Mouse (Mus musculus) testis, postnatal 10 days (tissue): ENCODE data around the gene Glo1.
A peak's percentile ranks its signal among the peaks of the same experiment; 100 is the strongest.
"Not testable (repeated sequence)": the region's sequence is repeated elsewhere in the genome, so short reads cannot be mapped to it uniquely, and the experiment has no call there.

Source experiments
- DNase-seq: peaks from one replicate; pipeline ENCODE4 v3.0.0; 2021; ENCODE audit warnings: low spot score

The Glo1 gene

DNA sequence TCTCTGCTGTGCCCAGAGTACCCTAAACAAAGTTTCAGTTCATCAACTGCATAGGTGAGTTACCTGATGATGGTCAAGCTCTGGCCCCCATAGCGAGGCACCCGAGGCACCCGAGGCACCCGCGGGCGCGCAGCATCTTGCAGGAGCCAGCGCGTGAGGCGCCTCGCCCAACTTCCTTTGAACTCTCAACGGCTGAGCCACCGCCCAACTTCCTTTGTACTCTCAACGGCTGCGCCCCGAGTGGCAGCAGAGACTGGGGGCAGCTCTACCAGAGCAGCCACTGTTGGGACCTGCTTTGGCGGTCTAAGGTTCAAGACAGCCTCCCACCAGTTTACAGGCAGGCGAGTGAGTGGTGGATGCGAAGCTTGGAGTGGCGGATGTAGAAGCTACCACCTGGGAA is at the start of gene Glo1:
Gene Glo1 (minus strand): TSS at position 153 of the 400 bp plus-strand sequence.
- DNase-seq = not testable (repeated sequence)

DNA sequence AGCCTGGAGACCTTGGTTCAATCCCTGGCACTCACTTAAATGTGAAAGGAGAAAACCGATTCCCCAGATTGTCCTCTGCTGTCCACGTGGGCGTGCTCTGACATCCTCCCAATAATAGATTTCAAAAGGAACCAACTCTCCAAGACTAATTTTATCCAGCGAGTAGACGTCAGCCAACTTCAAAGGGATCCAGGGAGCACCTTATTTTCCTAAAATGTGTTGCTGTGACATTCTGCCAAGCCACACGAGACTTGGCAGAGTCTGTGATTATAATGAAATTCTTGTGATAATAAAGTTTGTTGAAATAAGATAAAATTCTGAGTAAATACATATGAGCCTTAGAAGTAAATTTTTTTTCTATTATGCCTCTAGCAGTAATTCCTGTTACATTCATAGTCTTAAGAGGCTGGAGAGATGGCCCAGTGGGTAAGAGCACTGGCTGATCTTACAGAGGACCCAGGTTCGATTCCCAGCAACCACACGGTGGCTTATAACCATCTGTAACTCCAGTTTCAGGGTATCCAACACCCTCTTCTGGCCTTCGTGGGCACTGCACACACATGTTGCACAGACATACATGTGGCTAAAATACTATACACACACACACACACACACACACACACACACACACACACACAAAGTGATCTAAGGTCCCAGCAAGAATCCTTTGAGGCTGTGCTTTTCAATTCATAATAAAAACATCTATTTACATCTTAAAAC is 48.5 kb upstream of the Glo1 start:
- DNase-seq = no peak

DNA sequence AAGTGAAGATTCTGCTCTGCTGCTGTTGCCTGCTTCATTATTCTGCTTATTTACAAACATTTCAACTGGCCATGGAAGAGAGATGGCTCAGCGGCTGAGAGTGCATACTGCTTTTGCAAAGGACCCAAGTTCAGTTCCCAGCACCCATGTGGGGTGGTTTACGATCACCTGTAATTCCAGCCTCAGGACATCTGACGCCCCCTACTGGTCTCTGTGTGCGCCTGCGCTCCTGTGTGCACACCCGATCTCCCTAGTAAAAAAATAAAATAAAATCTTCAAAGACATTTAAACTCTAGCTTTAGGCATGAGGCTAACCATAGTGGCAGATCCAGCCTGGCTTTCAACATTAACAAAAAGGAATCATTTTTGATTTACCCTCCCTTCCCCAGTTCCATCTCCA is 46.4 kb upstream of the Glo1 start:
- no peak for DNase-seq

DNA sequence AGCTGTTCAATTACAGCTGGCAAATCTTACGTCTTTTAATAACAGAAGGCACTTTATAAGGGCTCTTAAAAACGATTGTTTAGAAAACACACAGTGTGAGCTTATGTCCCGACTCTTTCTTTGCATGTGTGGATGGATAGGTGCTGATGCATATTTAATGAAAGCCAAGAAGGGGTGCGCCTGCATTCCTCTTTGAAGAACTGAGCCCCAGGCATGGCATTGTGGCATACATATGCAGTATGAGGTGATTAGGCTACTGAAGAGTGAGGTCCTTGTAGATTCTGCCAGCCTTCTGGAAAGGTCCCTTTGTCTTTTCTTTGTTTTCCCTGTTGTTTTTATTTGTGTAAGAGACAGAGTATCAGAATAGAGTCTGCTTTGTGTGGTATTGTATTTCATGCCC is 45.9 kb upstream of the Glo1 start:
- no peak for DNase-seq

DNA sequence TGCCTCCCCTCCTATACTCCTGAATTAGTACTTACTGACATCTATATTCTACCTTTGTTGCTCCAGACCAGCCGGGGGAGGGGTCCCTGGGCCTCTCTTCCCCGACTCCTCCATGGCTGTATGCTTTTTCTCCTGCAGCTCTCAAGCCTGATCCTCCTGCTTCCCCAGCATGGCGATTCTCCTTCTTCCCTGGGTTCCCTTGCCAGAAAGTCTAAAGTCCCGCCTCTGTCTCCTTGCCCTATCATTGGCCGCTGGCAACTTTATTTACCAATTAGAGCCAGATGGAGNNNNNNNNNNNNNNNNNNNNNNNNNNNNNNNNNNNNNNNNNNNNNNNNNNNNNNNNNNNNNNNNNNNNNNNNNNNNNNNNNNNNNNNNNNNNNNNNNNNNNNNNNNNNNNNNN is 38.2 kb upstream of the Glo1 start:
- no peak for DNase-seq

DNA sequence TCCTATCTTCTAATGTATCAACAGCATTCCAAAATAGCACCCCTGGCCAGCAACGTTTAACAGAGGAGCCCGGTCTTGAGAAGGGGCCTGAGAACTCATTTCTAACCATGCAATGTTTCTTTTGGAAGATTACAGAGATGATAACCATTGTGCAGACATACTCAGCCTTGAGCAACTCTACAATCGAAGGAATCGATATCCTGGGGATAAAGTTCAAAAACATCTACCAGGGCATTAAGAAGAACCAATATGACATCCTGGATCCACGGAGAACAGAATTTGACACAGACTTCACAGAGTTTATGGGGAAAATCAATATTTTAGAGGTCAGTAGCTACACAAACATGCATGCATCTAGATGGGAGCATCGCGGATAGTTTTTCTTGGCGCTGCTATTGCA is 36.5 kb upstream of the Glo1 start:
- no peak for DNase-seq

DNA sequence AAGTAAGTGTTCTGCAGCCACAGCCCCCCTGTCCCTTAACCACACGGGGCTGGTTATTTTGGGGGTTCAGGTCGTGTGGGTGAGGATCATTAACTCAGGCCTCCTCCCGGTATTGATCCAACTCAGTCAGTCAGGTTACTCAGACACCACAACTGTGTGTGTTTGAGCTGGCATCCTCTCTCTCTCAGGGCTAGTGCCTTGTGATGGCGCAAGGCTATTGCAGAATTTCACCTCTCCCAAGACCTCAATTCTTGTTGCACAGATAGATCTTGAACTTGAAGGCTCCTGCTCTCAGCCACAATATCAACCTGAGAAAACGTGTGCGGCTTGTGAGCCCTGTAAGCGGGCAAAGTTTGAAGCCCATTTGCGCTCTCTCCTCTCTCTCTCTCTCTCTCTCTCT is 35.5 kb upstream of the Glo1 start:
- DNase-seq = no peak

DNA sequence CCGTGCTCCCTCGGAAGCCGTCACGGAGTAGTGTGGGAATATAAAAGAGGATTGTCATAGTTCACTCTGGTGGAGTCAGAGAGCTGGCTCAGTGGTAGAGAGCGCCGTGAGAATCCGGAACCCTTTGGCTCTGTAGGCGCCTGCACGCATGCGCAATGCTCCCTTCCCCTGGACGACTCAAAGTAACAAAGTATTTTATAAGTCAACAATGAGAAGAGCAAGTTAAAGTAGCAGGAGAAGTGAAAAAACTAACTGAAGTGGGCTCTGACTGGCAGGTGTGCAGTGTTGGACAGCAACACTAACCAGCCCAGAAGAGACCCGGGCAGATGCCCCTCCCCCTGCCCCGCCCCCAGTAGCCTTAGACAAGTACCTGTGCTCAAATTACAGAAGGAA is 31.5 kb upstream of the Glo1 start:
- peak; percentile 83 for DNase-seq

DNA sequence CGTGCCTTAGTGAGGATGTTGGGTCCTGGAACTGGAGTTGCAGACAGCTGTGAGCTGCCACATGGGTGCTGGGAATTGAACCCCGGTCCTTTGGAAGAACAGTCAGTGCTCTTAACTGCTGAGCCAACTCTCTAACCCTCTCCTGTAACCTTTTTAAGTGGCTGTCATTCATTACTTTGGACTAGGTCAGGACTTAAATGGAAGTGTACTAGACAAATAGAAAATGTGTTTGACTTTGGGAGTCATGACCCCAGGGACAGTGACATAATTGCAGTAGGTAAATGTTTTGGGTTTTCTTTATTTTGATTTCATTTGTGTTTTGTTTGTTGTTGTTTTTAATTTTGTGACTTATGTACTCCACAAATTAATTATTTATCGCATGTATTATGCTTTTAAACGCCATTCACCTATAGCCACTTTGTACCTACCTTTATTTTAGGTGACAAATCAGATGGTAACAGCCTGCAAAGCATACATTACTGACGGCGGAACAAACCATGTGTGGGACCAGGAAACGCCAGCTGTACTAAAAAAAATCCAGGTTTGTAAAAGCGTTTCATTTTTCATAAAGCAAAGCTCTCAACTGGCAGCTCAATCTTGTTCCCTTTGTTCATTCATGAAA is 31.0 kb upstream of the Glo1 start:
- DNase-seq = no peak

DNA sequence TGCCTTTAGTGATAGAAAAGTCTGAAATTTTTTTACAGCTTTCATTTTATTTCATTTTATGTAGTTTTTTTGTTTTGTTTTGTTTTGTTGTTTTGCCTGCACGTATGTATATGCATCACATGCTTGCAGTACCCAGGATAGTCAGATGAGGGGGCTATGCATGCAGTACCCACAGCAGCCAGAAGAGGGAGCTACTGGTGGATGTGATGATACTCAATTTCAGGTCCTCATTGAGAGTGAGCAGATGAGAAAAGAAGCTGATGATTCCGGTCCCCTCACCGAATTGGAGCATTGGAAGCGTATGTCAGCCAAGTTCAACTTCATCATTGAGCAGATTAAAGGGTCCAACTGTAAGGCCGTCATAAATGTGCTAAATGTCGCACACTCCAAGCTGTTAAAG is 26.3 kb upstream of the Glo1 start:
- peak; percentile 65 for DNase-seq

DNA sequence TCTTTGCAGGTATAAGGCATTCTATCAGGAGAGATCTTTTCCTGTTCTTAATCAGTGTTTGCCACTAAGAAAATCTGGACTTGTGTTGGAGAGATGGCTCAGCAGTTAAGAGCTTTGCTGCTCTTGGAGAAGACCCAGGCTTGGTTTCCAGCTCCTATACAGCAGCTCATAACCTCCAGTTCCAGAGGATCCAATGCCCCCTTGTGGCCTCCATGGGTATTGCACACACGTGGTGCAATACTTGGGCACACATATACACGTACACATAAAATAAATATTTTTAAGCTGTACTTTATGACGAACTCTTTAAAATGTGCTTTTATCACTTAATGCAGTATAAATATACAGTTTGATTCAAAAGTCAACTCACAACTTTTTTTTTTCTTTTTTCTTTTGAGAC is 22.1 kb upstream of the Glo1 start:
- DNase-seq = peak; percentile 60

DNA sequence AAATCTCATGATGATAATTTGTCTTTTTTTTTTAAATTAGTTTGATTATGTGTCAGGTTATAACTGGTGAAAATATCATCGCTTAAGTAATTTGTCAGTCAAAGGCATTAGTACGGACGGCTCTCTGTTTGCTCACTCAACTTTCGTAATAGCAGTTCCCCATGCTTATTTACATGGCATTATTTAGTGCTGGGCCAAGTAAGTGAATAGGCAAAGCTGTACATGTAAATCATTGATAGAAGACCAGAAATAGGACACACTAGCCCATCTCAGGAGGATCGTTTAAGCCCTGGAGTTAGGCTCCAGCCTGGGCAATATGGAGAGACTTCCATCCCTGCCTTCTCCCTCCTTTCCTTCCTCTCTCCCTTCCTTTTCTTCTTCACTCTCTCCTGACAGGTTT is 14.2 kb upstream of the Glo1 start:
- no peak for DNase-seq

DNA sequence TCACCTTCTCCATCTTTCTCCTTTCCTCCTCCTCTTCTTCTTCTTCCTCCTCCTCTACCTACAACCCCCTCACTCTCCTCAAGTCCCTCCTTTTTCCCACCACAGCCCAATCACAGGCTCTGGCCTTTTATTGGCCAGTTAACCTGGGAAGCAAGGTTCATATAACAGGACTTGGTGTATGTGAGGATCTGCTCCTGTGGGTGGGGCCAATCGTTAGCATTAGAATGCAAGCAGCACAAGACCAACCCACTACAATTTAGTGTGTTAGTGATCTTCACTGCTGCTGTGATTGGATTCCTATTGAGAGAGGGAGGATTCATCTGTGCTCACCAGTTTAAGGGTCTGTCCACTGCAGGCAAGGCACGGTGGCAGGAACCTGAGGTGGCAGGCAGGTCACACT is 12.3 kb upstream of the Glo1 start:
- no peak for DNase-seq

DNA sequence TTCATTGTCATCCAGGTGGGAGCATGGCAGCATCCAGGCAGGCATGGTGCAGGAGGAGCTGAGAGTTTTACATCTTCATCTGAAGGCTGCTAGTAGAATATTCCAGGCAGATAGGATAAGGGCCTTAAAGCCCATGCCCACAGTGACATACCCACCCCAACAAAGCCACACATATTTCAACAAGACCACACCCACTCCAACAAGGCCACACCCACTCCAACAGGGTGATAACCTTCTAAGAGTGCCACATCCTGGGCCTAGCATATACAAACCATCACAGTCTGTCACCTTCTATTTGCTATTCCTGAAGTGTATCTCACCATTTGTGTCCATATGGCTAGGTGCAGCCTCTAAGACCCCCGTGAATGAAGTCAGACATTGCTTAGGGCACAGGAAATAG is 11.0 kb upstream of the Glo1 start:
- DNase-seq = no peak

DNA sequence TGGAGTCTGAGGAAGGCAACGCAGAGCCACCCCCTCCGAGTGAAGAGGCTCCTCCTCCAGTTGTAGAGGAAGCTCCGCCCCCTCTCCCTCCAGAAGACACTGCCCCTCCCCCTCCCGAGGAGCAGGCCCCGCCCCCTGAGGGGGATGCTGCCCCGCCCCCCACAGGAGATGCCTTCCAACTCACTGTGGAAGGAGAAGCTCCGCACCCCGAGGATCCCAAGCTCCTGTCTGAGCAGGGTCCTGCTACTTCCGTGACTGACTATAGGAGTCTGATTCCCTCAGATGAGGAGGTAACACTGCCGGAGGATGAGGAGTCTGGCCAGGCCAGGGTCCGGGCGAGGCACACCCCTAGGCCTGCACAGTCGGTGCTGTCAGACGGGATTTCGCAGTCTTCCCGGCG is 8.7 kb upstream of the Glo1 start:
- DNase-seq = peak; percentile 87

DNA sequence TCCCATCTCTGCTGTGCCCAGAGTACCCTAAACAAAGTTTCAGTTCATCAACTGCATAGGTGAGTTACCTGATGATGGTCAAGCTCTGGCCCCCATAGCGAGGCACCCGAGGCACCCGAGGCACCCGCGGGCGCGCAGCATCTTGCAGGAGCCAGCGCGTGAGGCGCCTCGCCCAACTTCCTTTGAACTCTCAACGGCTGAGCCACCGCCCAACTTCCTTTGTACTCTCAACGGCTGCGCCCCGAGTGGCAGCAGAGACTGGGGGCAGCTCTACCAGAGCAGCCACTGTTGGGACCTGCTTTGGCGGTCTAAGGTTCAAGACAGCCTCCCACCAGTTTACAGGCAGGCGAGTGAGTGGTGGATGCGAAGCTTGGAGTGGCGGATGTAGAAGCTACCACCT is 2.5 kb downstream of the Glo1 start, which contains the start of gene Dnah8:
Gene Dnah8 (plus strand): TSS at position 223 of the 400 bp plus-strand sequence.
- not testable (repeated sequence) for DNase-seq

DNA sequence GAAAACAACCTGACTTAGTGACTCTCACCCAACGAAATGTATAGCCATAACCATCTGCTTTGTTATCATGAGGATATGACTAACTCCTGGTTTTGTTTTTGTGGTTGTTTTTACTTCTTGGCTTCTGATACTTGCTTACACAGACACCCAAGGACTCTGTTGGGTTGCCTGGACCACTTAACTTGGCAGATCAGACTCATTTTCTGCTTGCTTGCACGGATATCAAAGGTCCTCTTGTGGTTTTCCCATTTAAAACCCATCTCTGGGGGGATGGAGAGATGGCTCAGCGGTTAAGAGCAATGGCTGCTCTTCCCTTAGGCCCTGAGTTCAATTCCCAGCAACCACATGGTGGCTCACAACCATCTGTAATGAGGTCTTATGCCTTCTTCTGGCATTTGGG is 3.5 kb downstream of the Glo1 start:
- DNase-seq = no peak

DNA sequence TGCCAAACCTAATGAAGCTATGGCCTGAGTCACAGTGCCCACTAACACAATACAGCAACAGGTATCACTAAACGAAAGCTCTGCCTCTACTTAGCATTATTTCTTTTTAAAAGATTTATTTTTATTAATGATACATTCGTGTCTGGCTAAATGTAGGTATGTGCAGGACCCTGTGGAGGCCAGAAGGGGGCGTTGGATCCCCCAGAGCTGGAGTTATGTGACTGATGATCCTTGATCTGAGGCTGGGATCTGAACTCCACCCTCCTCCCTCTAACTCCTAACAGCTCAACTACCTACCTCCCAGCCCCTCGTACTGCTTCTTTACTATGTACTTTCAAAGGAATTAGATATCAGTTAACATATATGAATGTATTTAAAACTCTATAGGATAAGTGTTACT is 5.2 kb downstream of the Glo1 start:
- no peak for DNase-seq

DNA sequence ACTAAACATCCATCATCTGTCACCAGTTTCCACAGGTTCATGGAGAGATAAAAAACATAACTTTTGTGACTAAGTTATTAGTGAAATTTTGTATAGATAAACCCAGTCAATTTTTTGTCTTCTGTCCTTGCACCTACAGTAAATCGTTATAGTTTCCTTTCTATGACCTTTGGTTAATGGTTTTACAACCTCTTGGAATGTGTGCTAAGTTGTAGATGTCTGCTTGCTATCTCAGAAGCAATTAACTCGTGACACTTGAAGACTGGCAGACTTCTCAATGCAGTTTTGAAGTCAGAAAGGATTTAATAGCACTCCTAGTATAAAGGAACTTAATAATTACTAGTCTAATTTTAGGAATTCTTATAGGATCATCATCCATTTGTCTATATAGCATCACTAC is 6.1 kb downstream of the Glo1 start:
- DNase-seq = no peak

DNA sequence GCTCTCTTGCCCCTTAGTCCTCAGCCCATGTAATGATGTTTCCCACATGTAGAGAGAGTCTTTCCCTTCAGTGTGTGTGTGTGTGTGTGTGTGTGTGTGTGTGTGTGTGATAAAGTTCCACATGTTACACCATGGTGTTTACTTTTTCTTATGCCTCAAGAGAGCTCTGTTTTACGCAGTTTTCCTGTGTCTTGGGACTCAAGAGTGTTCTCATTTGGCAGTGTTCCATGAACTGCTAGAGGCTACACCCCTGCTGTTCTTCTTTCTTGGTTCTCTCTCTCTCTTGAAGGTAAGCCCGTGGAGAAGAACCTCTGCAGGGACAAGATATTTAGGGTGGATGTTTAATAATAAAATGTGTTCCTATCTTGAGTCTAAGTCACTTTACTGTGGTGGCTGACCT is 7.5 kb downstream of the Glo1 start:
- no peak for DNase-seq

DNA sequence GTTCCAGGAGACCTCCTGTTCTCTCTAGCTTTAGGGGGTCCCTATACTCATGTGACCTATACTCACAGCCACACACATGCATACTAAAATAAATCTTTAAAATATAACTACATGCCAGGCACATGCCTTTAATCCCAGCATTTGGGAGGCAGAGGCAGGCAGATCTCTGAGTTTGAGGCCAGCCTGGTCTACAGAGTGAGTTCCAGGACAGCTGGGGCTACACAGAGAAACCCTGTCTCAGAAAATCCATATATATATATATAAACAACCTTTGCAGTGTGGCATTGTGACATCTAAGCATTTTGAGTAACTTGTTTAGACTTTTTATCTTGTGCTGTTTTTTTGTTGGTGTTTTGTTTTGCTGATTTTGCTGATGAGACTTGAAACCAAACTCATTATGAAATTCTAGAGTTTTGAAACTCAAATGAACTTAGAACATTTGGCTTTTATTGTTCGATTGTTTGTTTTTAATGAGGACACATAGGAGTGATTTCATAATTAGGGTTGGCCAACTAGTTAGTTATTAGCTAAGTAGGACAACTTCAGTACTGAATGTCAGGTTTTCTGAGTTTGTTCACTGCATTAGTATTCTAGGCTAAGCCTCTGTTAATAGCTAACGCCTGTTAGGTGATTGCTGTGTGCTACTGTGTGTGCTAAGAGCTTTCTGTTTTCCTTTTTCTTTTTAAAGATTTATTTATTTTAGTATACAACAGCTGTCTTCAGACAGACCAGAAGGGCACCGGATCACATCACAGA is 8.4 kb downstream of the Glo1 start:
- no peak for DNase-seq

DNA sequence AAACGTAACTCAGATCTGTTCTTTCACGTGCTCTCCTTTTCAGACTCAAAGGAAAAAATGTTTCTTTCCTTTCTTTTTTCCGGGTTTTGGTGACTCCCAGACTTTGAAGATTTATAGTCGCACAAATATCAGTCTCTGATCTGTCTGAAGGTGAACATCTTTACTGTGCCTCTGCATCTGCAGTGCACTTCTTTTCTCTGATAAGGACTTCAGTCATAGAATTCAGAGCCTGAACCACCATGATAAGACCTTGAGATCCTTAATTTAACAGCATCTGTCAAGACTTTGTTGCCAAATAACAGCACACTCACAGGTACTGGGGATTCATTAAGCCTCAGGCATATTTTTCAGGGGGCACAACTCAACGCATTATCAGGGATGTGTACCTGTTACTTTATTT is 10.5 kb downstream of the Glo1 start:
- DNase-seq = no peak

DNA sequence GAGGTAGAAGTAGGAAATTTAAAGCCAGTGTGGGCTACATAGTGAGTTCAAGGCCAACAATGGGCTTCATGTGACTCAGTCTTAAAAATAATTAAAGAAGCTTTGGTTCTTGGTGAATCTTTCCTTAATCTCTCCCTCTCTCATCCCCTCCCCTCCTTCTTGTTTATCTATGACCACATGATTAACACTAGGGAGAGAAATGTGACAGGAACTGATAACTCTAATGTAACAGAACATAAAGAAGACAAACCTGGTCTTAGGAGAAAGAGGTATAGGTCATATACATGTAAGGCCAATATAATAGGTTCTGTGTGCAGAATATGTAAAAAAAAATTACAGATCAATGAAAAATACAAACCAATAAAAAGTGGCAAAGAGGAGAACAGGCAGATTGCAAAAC is 13.3 kb downstream of the Glo1 start:
- DNase-seq = no peak
